Mouse (Mus musculus): ENCODE data around the gene Immp2l. TPM values are rescaled to one million over a fixed set of nuclear protein-coding genes. Genes with fewer than 3 reads are reported as not detected.

Immp2l gene
- polyA plus RNA-seq, 1 experiment: 14.8 TPM

- Histone ChIP-seq H3K27ac (ENCODE audit: insufficient read depth, low read depth, low read length) (no peak overlapping the region), H3K4me1 (ENCODE audit: control insufficient read depth, insufficient read depth, low read length) (no peaks in the 10 kb centered on the region), H3K27me3 (replicated peaks; ENCODE audit: control insufficient read depth, insufficient read depth, low read length) (no peaks in the 10 kb centered on the region), H3K4me3 (ENCODE audit: insufficient read depth, low read depth, low read length) (no peak overlapping the region), H3K36me3 (ENCODE audit: control insufficient read depth, insufficient read depth, low read length) (no peaks in the 10 kb centered on the region)
- TF ChIP-seq CTCF (conservative IDR thresholded peaks at IDR 0.05; ENCODE audit: insufficient read depth, insufficient read length, low read depth, low read length): no peak
- no peak for TF ChIP-seq POLR2A (IDR thresholded peaks at IDR 0.05; ENCODE audit: low read depth, low read length)
- WGBS: 69% methylated on average over 2 of the region's 2 CpGs
- no peak for DNase-seq
Observed at GRCm38 (mm10) chr12:41520326-41520725, 496.4 kb downstream of the Immp2l start.

GRCm38 (mm10) chr12:41521671-41522070 is 497.8 kb downstream of the Immp2l start:
- Histone ChIP-seq H3K27me3 (replicated peaks; ENCODE audit: control insufficient read depth, insufficient read depth, low read length) (no peaks in the 10 kb centered on the region), H3K27ac (ENCODE audit: insufficient read depth, low read depth, low read length) (no peak overlapping the region), H3K4me3 (ENCODE audit: insufficient read depth, low read depth, low read length) (no peak overlapping the region), H3K36me3 (ENCODE audit: control insufficient read depth, insufficient read depth, low read length) (no peaks in the 10 kb centered on the region), H3K4me1 (ENCODE audit: control insufficient read depth, insufficient read depth, low read length) (no peaks in the 10 kb centered on the region)
- no peak for DNase-seq
- TF ChIP-seq POLR2A (IDR thresholded peaks at IDR 0.05; ENCODE audit: low read depth, low read length): no peak
- TF ChIP-seq CTCF (conservative IDR thresholded peaks at IDR 0.05; ENCODE audit: insufficient read depth, insufficient read length, low read depth, low read length): no peak
- 74% methylated on average over 2 of the region's 2 CpGs for WGBS

GRCm38 (mm10) chr12:41526688-41527087 is 502.8 kb downstream of the Immp2l start:
- no peak for TF ChIP-seq CTCF (conservative IDR thresholded peaks at IDR 0.05; ENCODE audit: insufficient read depth, insufficient read length, low read depth, low read length)
- no peak for TF ChIP-seq POLR2A (IDR thresholded peaks at IDR 0.05; ENCODE audit: low read depth, low read length)
- no peak for DNase-seq
- Histone ChIP-seq H3K4me3 (ENCODE audit: insufficient read depth, low read depth, low read length) (no peak overlapping the region), H3K27ac (ENCODE audit: insufficient read depth, low read depth, low read length) (no peak overlapping the region), H3K4me1 (ENCODE audit: control insufficient read depth, insufficient read depth, low read length) (no peaks in the 10 kb centered on the region), H3K27me3 (replicated peaks; ENCODE audit: control insufficient read depth, insufficient read depth, low read length) (no peaks in the 10 kb centered on the region), H3K36me3 (ENCODE audit: control insufficient read depth, insufficient read depth, low read length) (no peaks in the 10 kb centered on the region)
- WGBS: 76% methylated on average over 2 of the region's 2 CpGs

GRCm38 (mm10) chr12:41528410-41528809 is 504.5 kb downstream of the Immp2l start:
- no peaks in the 10 kb centered on the region for H3K36me3 ChIP-seq (ENCODE audit: control insufficient read depth, insufficient read depth, low read length)
- WGBS: 65% methylated on average over 4 of the region's 4 CpGs
- DNase-seq: no peak
- no peaks in the 10 kb centered on the region for H3K27me3 ChIP-seq (replicated peaks; ENCODE audit: control insufficient read depth, insufficient read depth, low read length)
- no peak overlapping the region for H3K4me3 ChIP-seq (ENCODE audit: insufficient read depth, low read depth, low read length)
- TF ChIP-seq POLR2A (IDR thresholded peaks at IDR 0.05; ENCODE audit: low read depth, low read length) (no peak), CTCF (conservative IDR thresholded peaks at IDR 0.05; ENCODE audit: insufficient read depth, insufficient read length, low read depth, low read length) (no peak)
- H3K27ac ChIP-seq (ENCODE audit: insufficient read depth, low read depth, low read length): no peak overlapping the region
- H3K4me1 ChIP-seq (ENCODE audit: control insufficient read depth, insufficient read depth, low read length): no peaks in the 10 kb centered on the region

GRCm38 (mm10) chr12:41539989-41540388 is 516.1 kb downstream of the Immp2l start:
- H3K36me3 ChIP-seq (ENCODE audit: control insufficient read depth, insufficient read depth, low read length): no peaks in the 10 kb centered on the region

GRCm38 (mm10) chr12:41551578-41551977 is 527.7 kb downstream of the Immp2l start:
- 88% methylated on average over 4 of the region's 4 CpGs for WGBS
- Histone ChIP-seq H3K36me3 (ENCODE audit: control insufficient read depth, insufficient read depth, low read length) (no peaks in the 10 kb centered on the region), H3K27me3 (replicated peaks; ENCODE audit: control insufficient read depth, insufficient read depth, low read length) (no peaks in the 10 kb centered on the region), H3K4me3 (ENCODE audit: insufficient read depth, low read depth, low read length) (no peak overlapping the region), H3K27ac (ENCODE audit: insufficient read depth, low read depth, low read length) (no peak overlapping the region), H3K4me1 (ENCODE audit: control insufficient read depth, insufficient read depth, low read length) (no peaks in the 10 kb centered on the region)
- no peak for DNase-seq
- TF ChIP-seq CTCF (conservative IDR thresholded peaks at IDR 0.05; ENCODE audit: insufficient read depth, insufficient read length, low read depth, low read length): no peak
- no peak for TF ChIP-seq POLR2A (IDR thresholded peaks at IDR 0.05; ENCODE audit: low read depth, low read length)

More at GRCm38 (mm10) chr12:41539989-41540388, 516.1 kb downstream of the Immp2l start:
- H3K27ac ChIP-seq (ENCODE audit: insufficient read depth, low read depth, low read length): no peak overlapping the region
- H3K27me3 ChIP-seq (replicated peaks; ENCODE audit: control insufficient read depth, insufficient read depth, low read length): no peaks in the 10 kb centered on the region
- 88% methylated on average over 5 of the region's 5 CpGs for WGBS
- no peak overlapping the region for H3K4me3 ChIP-seq (ENCODE audit: insufficient read depth, low read depth, low read length)
- no peak for TF ChIP-seq POLR2A (IDR thresholded peaks at IDR 0.05; ENCODE audit: low read depth, low read length)
- no peak for TF ChIP-seq CTCF (conservative IDR thresholded peaks at IDR 0.05; ENCODE audit: insufficient read depth, insufficient read length, low read depth, low read length)
- H3K4me1 ChIP-seq (ENCODE audit: control insufficient read depth, insufficient read depth, low read length): no peaks in the 10 kb centered on the region
- DNase-seq: no peak

GRCm38 (mm10) chr12:41557832-41558231 is 533.9 kb downstream of the Immp2l start:
- no peak for TF ChIP-seq CTCF (conservative IDR thresholded peaks at IDR 0.05; ENCODE audit: insufficient read depth, insufficient read length, low read depth, low read length)
- TF ChIP-seq POLR2A (IDR thresholded peaks at IDR 0.05; ENCODE audit: low read depth, low read length): no peak
- H3K27me3 ChIP-seq (replicated peaks; ENCODE audit: control insufficient read depth, insufficient read depth, low read length): no peaks in the 10 kb centered on the region
- H3K4me1 ChIP-seq (ENCODE audit: control insufficient read depth, insufficient read depth, low read length): no peaks in the 10 kb centered on the region
- no peak overlapping the region for H3K27ac ChIP-seq (ENCODE audit: insufficient read depth, low read depth, low read length)
- WGBS: 64% methylated on average over 3 of the region's 3 CpGs
- DNase-seq: no peak
- no peak overlapping the region for H3K4me3 ChIP-seq (ENCODE audit: insufficient read depth, low read depth, low read length)
- H3K36me3 ChIP-seq (ENCODE audit: control insufficient read depth, insufficient read depth, low read length): no peaks in the 10 kb centered on the region

Data from kidney, adult 2 months (tissue).